10 mouse cellular contexts compared by ENCODE assay signal in the genomic region with DNA sequence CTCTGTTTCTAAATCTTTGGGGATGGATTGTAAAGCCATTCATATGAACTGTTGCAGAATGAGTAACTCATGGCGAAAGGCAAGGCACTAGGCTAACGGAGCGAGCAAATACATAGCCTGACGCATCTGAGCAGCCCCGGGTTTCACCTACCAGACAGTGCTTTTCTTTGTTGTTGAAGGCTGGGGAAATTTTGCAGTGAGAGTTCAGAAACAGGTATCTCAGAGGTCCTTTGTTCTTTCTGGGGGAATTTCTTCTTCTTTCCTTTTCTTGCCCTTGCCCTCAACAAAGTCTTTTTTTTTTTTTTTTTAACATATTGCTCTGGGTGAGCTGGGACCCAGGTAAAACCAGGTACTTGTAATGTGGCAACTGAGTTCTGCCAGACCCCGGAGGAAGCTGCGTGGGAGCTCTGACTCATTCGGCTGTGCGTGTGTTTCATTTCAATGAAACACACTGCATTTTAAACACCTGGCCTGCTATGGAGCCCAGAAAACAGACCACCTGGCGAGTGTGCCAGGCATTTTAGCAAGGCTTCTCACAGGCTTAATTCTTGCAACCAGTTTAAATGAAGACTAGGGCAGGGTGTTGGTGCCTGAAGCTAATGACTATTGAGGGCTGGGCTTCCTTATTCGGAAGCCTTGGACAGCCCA. TPM values are rescaled to one million over a fixed set of nuclear protein-coding genes. Genes with fewer than 3 reads are reported as not detected.
DNase-seq lines count a peak whose midpoint lies in the region; ATAC-seq and TF ChIP-seq lines count a peak whose summit lies in the region.
"Had no signal": no experiment of that assay in that cellular context is flagged by ENCODE, and none has a peak within 500 bp of the region (broad histone marks: within the 10 kb centered on the region; RNA-seq: fewer than 3 reads in every experiment).

Gene Plagl1 (plus strand): TSS at position 484 of the 648 bp plus-strand sequence.

- H3K27me3 ChIP-seq in heart, embryonic 10.5 days (ENCODE audit: insufficient read depth, poor library complexity, severe bottlenecking) = peaks cover 41% of the 10 kb centered on the region
- H3K27me3 ChIP-seq in CH12.LX (replicated peaks) = no peaks in the 10 kb centered on the region
- H3K27me3 ChIP-seq in forebrain, embryonic 16.5 days (replicated peaks; ENCODE audit: control insufficient read depth, insufficient read depth, low read length) = peaks cover 5% of the 10 kb centered on the region; the same call in 1 of the 2 replicates
- H3K27me3 ChIP-seq in neural tube, embryonic 13.5 days = peaks cover 37% of the 10 kb centered on the region

- ATAC-seq in forebrain, embryonic 16.5 days = no peak
- no peak for ATAC-seq in neural tube, embryonic 13.5 days (ENCODE audit: low read depth)

- H3K9ac ChIP-seq in CH12.LX (ENCODE audit: insufficient read depth, low read depth) = no peak within 1 kb of the TSS
- peak within 1 kb of the TSS; percentile 70 for H3K9ac ChIP-seq in forebrain, embryonic 16.5 days (replicated peaks; ENCODE audit: low read depth, low read length)
- peak within 1 kb of the TSS; percentile 71 for H3K9ac ChIP-seq in neural tube, embryonic 13.5 days

- 51% methylated on average over 11 of the region's 11 CpGs for WGBS in heart, embryonic 10.5 days
- WGBS in forebrain, embryonic 16.5 days = 52% methylated on average over 11 of the region's 11 CpGs
- WGBS in neural tube, embryonic 13.5 days = 62% methylated on average over 11 of the region's 11 CpGs

- H3K36me3 ChIP-seq in heart, embryonic 10.5 days = no peaks in the 10 kb centered on the region
- H3K36me3 ChIP-seq in CH12.LX (replicated peaks in 1 of 2; ENCODE audit: control insufficient read depth in 1 of 2, insufficient read depth in 1 of 2, low read length in 1 of 2) = no peaks in the 10 kb centered on the region
- no peaks in the 10 kb centered on the region for H3K36me3 ChIP-seq in forebrain, embryonic 16.5 days (ENCODE audit: control insufficient read depth, insufficient read depth)
- no peaks in the 10 kb centered on the region for H3K36me3 ChIP-seq in neural tube, embryonic 13.5 days

- TF ChIP-seq EP300 in CH12.LX (IDR thresholded peaks at IDR 0.05; ENCODE audit: low read length) = no peak; the same call in 1 of the 2 replicates

- H3K79me2 ChIP-seq in CH12.LX (replicated peaks; ENCODE audit: control insufficient read depth, extremely low read depth, insufficient read depth, poor library complexity, severe bottlenecking) = no peaks in the 10 kb centered on the region

- H3K27ac ChIP-seq in heart, embryonic 10.5 days = peak within 1 kb of the TSS; percentile 83
- H3K27ac ChIP-seq in CH12.LX (ENCODE audit: insufficient read depth, low read depth) = peak within 1 kb of the TSS; percentile 32; the same call in 1 of the 2 replicates
- no peak within 1 kb of the TSS for H3K27ac ChIP-seq in forebrain, embryonic 16.5 days (ENCODE audit: low read length)
- no peak within 1 kb of the TSS for H3K27ac ChIP-seq in left cerebral cortex, adult 2 months
- no peak within 1 kb of the TSS for H3K27ac ChIP-seq in neural tube, embryonic 13.5 days (replicated peaks)
- H3K27ac ChIP-seq: macrophage had no signal

- DNase-seq in heart, embryonic 10.5 days (ENCODE audit: low spot score) = peak; percentile 66
- DNase-seq in heart, adult 18-20 months = no peak
- no peak for DNase-seq in CH12.LX (ENCODE audit: extremely low read depth)
- DNase-seq in left cerebral cortex, adult 2 months (ENCODE audit: extremely low spot score in 1 of 2, low spot score in 2 of 2) = peak; percentile 8 to 13
- DNase-seq in urinary bladder, postnatal 10 days (ENCODE audit: low spot score) = no peak
- no peak for DNase-seq in gastrocnemius, postnatal 25 days

- peak within 1 kb of the TSS; percentile 62 for H3K4me3 ChIP-seq in heart, embryonic 10.5 days
- H3K4me3 ChIP-seq in CH12.LX (replicated peaks in 1 of 3; ENCODE audit: low read depth in 2 of 3, low read length in 2 of 3, poor library complexity in 1 of 3) = no peak within 1 kb of the TSS
- H3K4me3 ChIP-seq in forebrain, embryonic 16.5 days (replicated peaks; ENCODE audit: low read length) = peak within 1 kb of the TSS; percentile 51
- H3K4me3 ChIP-seq in left cerebral cortex, adult 2 months = peak within 1 kb of the TSS; percentile 30
- H3K4me3 ChIP-seq in neural tube, embryonic 13.5 days = peak within 1 kb of the TSS; percentile 46

- TF ChIP-seq POLR2A in CH12.LX (IDR thresholded peaks at IDR 0.05; ENCODE audit: low read depth, low read length) = no peak

- no peaks in the 10 kb centered on the region for H3K9me3 ChIP-seq in heart, embryonic 10.5 days
- H3K9me3 ChIP-seq in CH12.LX (replicated peaks; ENCODE audit: low read length) = no peaks in the 10 kb centered on the region
- no peaks in the 10 kb centered on the region for H3K9me3 ChIP-seq in forebrain, embryonic 16.5 days (ENCODE audit: control insufficient read depth, low read length)
- H3K9me3 ChIP-seq in neural tube, embryonic 13.5 days = no peaks in the 10 kb centered on the region

- TF ChIP-seq CTCF in CH12.LX (conservative IDR thresholded peaks at IDR 0.05 in 1 of 2, IDR thresholded peaks at IDR 0.05 in 1 of 2; ENCODE audit: low read depth in 2 of 2, low read length in 2 of 2) = no peak
- TF ChIP-seq CTCF in left cerebral cortex, adult 2 months (IDR thresholded peaks at IDR 0.05) = no peak

- peak within 1 kb of the TSS; percentile 80 for H3K4me2 ChIP-seq in CH12.LX (ENCODE audit: insufficient read depth, low read depth, poor library complexity, severe bottlenecking)
- peak within 1 kb of the TSS; percentile 89 for H3K4me2 ChIP-seq in forebrain, embryonic 16.5 days (ENCODE audit: low read length)
- peak within 1 kb of the TSS; percentile 84 for H3K4me2 ChIP-seq in neural tube, embryonic 13.5 days

- no peak for TF ChIP-seq RAD21 in CH12.LX (IDR thresholded peaks at IDR 0.05; ENCODE audit: low read depth, low read length)

- intact Hi-C loops in left cerebral cortex, adult 2 months (cut with DNase I) = no loop called here

- in situ Hi-C loops in CH12.LX (cut with MboI; ENCODE audit: low pct_ligation_motif_present, low pct_unique_long_range_greater_than_20kb, low sequenced_read_pairs) = no loop called here

- peaks cover 12% of the 10 kb centered on the region for H3K4me1 ChIP-seq in heart, embryonic 10.5 days
- peaks cover 25 to 42% of the 10 kb centered on the region in 2 experiments for H3K4me1 ChIP-seq in CH12.LX (ENCODE audit: control insufficient read depth in 1 of 2, insufficient read depth in 2 of 2)
- peaks cover 7% of the 10 kb centered on the region for H3K4me1 ChIP-seq in forebrain, embryonic 16.5 days (replicated peaks; ENCODE audit: control insufficient read depth, insufficient read depth, low read length)
- peaks cover 12% of the 10 kb centered on the region for H3K4me1 ChIP-seq in neural tube, embryonic 13.5 days (replicated peaks)

- dilution Hi-C loops in CH12.LX (cut with MboI; ENCODE audit: extremely low pct_ligation_motif_present, extremely low pct_unique_long_range_greater_than_20kb, low sequenced_read_pairs) = no loop called here

TF ChIP-seq in CH12.LX, 34 proteins besides CTCF, POLR2A, EP300 and RAD21:
- no peak for TF ChIP-seq MEF2A (IDR thresholded peaks at IDR 0.05; ENCODE audit: borderline replicate concordance, low read depth, low read length)
- TF ChIP-seq MXI1 (IDR thresholded peaks at IDR 0.05; ENCODE audit: low read depth, low read length) = no peak
- TF ChIP-seq ZNF384 (IDR thresholded peaks at IDR 0.05; ENCODE audit: low read depth, low read length) = peak; percentile 78
- no peak for TF ChIP-seq ZMIZ1 (IDR thresholded peaks at IDR 0.05; ENCODE audit: low read depth, low read length)

RNA-seq across cellular contexts. Expression of gene Plagl1, which starts in this region (rescaled TPM):
- polyA plus RNA-seq in heart, embryonic 10.5 days (2016; fragmentation: Nextera tagmentation; extraction: Ambion mirVana) = 206 and 245 TPM in 2 replicates
- 1 to 10 TPM; 6.2 to 9.4 TPM for total RNA-seq in heart, adult 18-20 months (2021)
- 0.42 and 1.7 TPM in 2 replicates for total RNA-seq in CH12.LX (2012; rRNA removed)
- total RNA-seq in CH12.LX (2014; rRNA removed) = 0.04 and 0.48 TPM in 2 replicates
- polyA plus RNA-seq in CH12.LX (2012; ENCODE audit: insufficient read length, low read depth) = 0.22 and 0.87 TPM in 2 replicates
- 38.6 and 42.3 TPM in 2 replicates for polyA plus RNA-seq in forebrain, embryonic 16.5 days (2015; fragmentation: Nextera tagmentation; extraction: Ambion mirVana)
- total RNA-seq in left cerebral cortex, adult 2 months (2021) = 10 to 100 TPM; 17.5 to 23.7 TPM
- 35.6 and 52.3 TPM in 2 replicates for polyA plus RNA-seq in neural tube, embryonic 13.5 days (2015; fragmentation: Nextera tagmentation; extraction: Ambion mirVana)
- 10 to 100 TPM in 1 of 2 experiments, 1 to 10 TPM in 1; 5.0 to 10.6 TPM for total RNA-seq in gastrocnemius, postnatal 25 days (2021)
- total RNA-seq: MEL had no signal

Comparison
In these comparisons a context has a peak if more than half of its experiments do, and no peak if none do; other contexts are left out.
1. RNA of gene Plagl1 (polyA plus RNA-seq): 206 to 245 TPM in heart, embryonic 10.5 days, 38.6 to 42.3 TPM in forebrain, embryonic 16.5 days and 35.6 to 52.3 TPM in neural tube, embryonic 13.5 days; 0.22 to 0.87 TPM in CH12.LX; every median in the first group is over 10 times any median in the second.
2. DNase-seq: peak in heart, embryonic 10.5 days (single experiment) and left cerebral cortex, adult 2 months (2 of 2); none in heart, adult 18-20 months (0 of 2), CH12.LX (single experiment), urinary bladder, postnatal 10 days (single experiment) and gastrocnemius, postnatal 25 days (single experiment).
3. H3K27ac ChIP-seq: peak in heart, embryonic 10.5 days (single experiment) and CH12.LX (single experiment); none in forebrain, embryonic 16.5 days (single experiment), left cerebral cortex, adult 2 months (single experiment) and neural tube, embryonic 13.5 days (single experiment).
4. H3K4me3 ChIP-seq: peak in heart, embryonic 10.5 days (single experiment), forebrain, embryonic 16.5 days (single experiment), left cerebral cortex, adult 2 months (single experiment) and neural tube, embryonic 13.5 days (single experiment); none in CH12.LX (0 of 3).
5. Peak in every context shown above with its lines, with median percentiles within 50 percentile points of each other: H3K4me2 ChIP-seq.